Mouse (Mus musculus) limb, embryonic 15.5 days (tissue): ENCODE data around the gene Kirrel3. TPM values are rescaled to one million over a fixed set of nuclear protein-coding genes. Genes with fewer than 3 reads are reported as not detected.

Experiments
- ATAC-seq: fragments of 200-750 bp; cut with Nextera tagmentation; 2 replicates; pipeline ENCODE4 v1.8.0; 2017; ENCODE audit warnings: low read depth, moderate TSS enrichment; ENCODE audit not compliant: insufficient number of reproducible peaks, low FRiP score, low TSS enrichment
- H3K27ac ChIP-seq: fragments of 300-500 bp; sonication (generic); 2 replicates; pipeline ENCODE4 v1.5.1; 2015; ENCODE audit warnings: moderate library complexity, mild to moderate bottlenecking, inconsistent platforms
- H3K27me3 ChIP-seq: fragments of 300-500 bp; sonication (generic); 2 replicates; pipeline ENCODE4 v1.6.1; 2015; ENCODE audit warnings: inconsistent platforms
- H3K36me3 ChIP-seq: fragments of 300-500 bp; sonication (generic); 2 replicates; pipeline ENCODE4 v1.6.1; 2015; ENCODE audit warnings: inconsistent platforms
- H3K4me1 ChIP-seq: fragments of 300-500 bp; sonication (generic); 2 replicates; pipeline ENCODE4 v1.6.1; 2015; ENCODE audit warnings: inconsistent platforms
- H3K4me2 ChIP-seq: fragments of 300-500 bp; sonication (generic); 2 replicates; pipeline ENCODE4 v1.6.1; 2015; ENCODE audit warnings: mild to moderate bottlenecking, inconsistent platforms
- H3K4me3 ChIP-seq: fragments of 300-500 bp; sonication (generic); 2 replicates; pipeline ENCODE4 v1.5.1; 2015; ENCODE audit warnings: mild to moderate bottlenecking, inconsistent platforms
- H3K9ac ChIP-seq: fragments of 300-500 bp; sonication (generic); 2 replicates; pipeline ENCODE4 v1.6.1; 2015; ENCODE audit warnings: inconsistent platforms
- H3K9me3 ChIP-seq: fragments of 300-500 bp; sonication (generic); 2 replicates; pipeline ENCODE4 v1.6.1; 2016; ENCODE audit warnings: inconsistent platforms
- WGBS: fragments of 180-500 bp; shearing (Covaris S2); methylation state at CpG from one replicate; pipeline ENCODE4 v1.1.7; 2015; 5-methylcytosine and 5-hydroxymethylcytosine counted together
- polyA plus RNA-seq: library from polyadenylated mRNA; unstranded; fragments of >200 nt; fragmentation: Nextera tagmentation; extraction: Ambion mirVana; gene quantifications from 2 replicates; pipeline ENCODE4 v1.2.1, GENCODE M21; 2015

Kirrel3 gene
- polyA plus RNA-seq, 1 experiment from 2014 or later: 13.5 TPM

DNA sequence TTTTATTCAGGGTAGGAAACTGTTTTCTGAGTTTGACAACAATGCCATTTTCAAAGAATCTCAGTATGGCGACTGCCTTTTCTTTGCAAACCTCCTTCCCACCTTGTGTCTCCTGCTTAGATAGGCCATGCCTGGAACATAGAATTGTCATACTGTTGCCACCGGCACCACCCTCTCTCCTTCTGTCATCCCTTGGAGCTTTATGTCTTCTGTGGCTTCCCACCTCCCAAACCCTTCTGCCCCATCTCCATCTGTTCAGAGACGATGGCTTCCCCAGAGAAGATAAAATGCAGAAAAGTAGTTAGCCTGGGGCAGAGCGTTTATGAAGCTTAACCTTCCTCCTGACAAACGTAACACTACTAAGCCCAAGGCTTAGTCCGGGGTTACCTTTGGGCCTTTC is 88.9 kb downstream of the Kirrel3 start:
- Histone ChIP-seq H3K27ac (no peak overlapping the region), H3K4me2 (no peak overlapping the region), H3K27me3 (no peaks in the 10 kb centered on the region), H3K9ac (no peak overlapping the region), H3K4me1 (no peaks in the 10 kb centered on the region), H3K36me3 (no peaks in the 10 kb centered on the region), H3K9me3 (no peaks in the 10 kb centered on the region), H3K4me3 (no peak overlapping the region)
- ATAC-seq: no peak
- WGBS: 79% methylated on average over 6 of the region's 6 CpGs

DNA sequence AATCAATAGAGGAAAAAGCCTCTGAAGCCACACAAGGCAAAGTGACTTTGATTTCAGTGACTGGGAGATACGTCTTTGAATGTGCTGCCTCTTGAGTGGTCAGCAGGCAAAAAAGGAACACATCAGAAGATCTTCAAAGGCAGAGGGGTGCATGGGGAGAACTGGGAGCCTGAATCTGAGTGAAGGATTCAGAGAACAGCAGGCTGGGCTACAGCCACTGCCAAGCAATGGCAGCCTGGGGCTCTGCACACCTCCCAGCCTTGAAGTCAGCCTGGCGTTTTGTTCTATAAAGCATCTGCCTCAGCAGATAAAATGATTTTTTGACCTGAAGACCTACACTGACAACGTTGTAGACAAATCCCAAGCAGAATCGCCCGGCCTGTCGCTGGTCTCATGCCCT is 93.5 kb downstream of the Kirrel3 start:
- no peak overlapping the region for H3K9ac ChIP-seq
- no peaks in the 10 kb centered on the region for H3K27me3 ChIP-seq
- no peaks in the 10 kb centered on the region for H3K4me1 ChIP-seq
- H3K36me3 ChIP-seq: no peaks in the 10 kb centered on the region
- no peak overlapping the region for H3K4me2 ChIP-seq
- no peaks in the 10 kb centered on the region for H3K9me3 ChIP-seq
- 82% methylated on average over 6 of the region's 6 CpGs for WGBS
- no peak overlapping the region for H3K4me3 ChIP-seq
- ATAC-seq: no peak
- H3K27ac ChIP-seq: no peak overlapping the region

DNA sequence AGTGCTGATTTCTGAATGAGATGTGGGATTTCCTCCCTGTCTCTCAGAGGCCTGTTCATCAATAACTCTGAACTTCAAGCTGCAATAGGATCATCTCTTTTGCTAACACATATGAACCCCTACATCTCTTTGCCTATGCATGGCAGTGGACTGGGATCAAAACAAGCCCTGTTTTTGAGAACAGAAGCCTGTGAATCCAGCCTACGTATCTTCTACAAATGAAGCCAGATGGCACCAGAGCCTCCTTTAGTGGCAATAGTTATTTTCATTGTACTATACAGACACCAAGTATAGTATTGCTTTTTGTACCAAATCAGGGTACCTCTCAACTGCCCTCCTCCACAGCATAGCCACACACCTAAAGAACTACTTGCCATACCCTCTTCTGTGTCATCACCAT is 94.4 kb downstream of the Kirrel3 start:
- H3K27ac ChIP-seq: no peak overlapping the region

DNA sequence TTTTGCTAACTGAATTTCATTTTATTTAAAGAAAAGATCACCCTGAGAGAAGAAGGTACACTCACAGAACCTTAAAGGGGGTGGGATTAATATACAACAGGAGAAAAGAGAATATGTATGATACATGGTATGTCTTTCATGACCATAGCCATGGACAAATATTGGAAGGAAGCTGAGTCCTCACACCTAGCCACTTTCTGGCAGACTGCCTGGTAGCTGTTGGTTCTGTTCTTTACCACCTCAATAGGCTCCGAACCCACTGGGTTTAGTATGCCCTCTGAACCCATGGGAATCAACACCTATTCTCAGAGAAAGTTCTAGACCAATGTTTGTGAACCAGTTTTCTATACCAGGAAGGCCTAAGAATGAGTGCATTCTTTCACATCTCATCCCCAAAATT is 96.8 kb downstream of the Kirrel3 start:
- Histone ChIP-seq H3K4me3 (no peak overlapping the region), H3K27ac (no peak overlapping the region), H3K4me2 (no peak overlapping the region), H3K36me3 (no peaks in the 10 kb centered on the region), H3K9me3 (no peaks in the 10 kb centered on the region), H3K27me3 (no peaks in the 10 kb centered on the region), H3K4me1 (0 out of 2 replicates have a peak, but pooled peaks cover 4% of the 10 kb centered on the region), H3K9ac (no peak overlapping the region)
- ATAC-seq: no peak
- WGBS: 91% methylated on average over 1 of the region's 1 CpGs

More for the DNA sequence above, 94.4 kb downstream of the Kirrel3 start:
- H3K27me3 ChIP-seq: no peaks in the 10 kb centered on the region
- no peaks in the 10 kb centered on the region for H3K36me3 ChIP-seq
- H3K9ac ChIP-seq: no peak overlapping the region
- 89% methylated on average over 1 of the region's 1 CpGs for WGBS
- no peaks in the 10 kb centered on the region for H3K9me3 ChIP-seq
- H3K4me2 ChIP-seq: no peak overlapping the region
- H3K4me1 ChIP-seq: no peaks in the 10 kb centered on the region
- ATAC-seq: no peak
- H3K4me3 ChIP-seq: no peak overlapping the region

DNA sequence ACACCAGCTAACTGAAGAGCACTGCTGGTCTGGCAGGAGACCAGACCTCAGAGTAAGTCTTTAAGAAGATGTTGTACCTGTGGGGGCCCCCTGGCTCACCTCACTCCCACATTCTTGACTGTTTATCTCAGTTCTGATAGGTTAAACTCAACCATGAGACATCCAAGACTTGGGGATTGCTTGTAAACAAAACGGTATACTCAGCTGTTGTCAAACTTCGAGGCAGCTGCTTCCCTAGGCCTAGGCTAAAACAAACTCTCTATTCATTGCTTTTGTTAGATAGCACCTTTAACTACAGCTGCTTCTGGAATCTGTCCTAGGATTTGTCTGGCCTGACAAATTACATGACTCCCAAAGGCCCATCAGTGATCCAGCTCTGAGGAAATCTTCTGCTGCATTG is 99.8 kb downstream of the Kirrel3 start:
- 41% methylated on average over 2 of the region's 2 CpGs for WGBS
- Histone ChIP-seq H3K9me3 (no peaks in the 10 kb centered on the region), H3K4me1 (0 out of 2 replicates have a peak, but pooled peaks cover 4% of the 10 kb centered on the region), H3K4me2 (no peak overlapping the region), H3K9ac (no peak overlapping the region), H3K27me3 (no peaks in the 10 kb centered on the region), H3K4me3 (no peak overlapping the region), H3K36me3 (no peaks in the 10 kb centered on the region), H3K27ac (no peak overlapping the region)
- ATAC-seq: no peak

DNA sequence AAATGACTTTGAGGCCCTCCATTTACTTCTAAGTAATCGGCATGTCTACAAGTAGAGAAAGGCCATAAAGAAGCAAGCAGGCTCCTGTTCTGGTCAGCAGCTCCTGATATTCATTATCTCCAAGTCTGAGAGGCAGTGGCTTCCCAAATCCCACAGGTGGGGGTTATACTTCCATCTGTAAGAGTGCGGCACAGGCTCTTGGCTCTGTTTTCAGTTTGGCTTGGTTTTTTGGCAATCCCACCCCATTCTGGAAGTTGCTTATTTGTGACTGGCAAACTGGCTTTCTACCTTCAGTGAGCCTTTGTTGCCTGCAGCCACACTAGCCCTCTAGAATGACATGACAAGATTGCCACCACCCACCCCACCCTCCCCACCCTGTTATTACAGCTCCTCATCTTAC is 100.4 kb downstream of the Kirrel3 start:
- Histone ChIP-seq H3K4me3 (no peak overlapping the region), H3K4me2 (no peak overlapping the region), H3K9me3 (no peaks in the 10 kb centered on the region), H3K27me3 (no peaks in the 10 kb centered on the region), H3K9ac (no peak overlapping the region), H3K4me1 (0 out of 2 replicates have a peak, but pooled peaks cover 4% of the 10 kb centered on the region), H3K36me3 (no peaks in the 10 kb centered on the region), H3K27ac (no peak overlapping the region)
- 28% methylated on average over 2 of the region's 2 CpGs for WGBS
- ATAC-seq: no peak

DNA sequence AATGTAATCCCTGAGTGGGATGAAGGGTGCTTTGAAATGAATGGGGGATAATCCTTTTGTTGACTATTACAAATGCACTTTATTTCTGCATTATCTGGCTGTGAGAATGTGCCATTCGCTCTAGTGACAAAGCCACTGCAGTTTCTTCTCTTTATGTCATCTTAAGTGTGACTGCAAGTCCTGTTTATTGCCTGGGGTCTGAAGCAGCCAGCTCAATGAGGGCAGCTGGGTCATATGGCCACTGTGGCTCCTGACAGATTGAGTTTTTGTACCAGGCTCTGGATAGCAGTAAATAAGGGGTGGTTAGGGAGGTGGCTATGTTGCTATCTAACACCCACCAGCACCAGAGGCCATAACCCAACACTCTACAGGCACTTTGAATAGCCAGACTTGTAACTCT is 104.1 kb downstream of the Kirrel3 start:
- Histone ChIP-seq H3K27me3 (no peaks in the 10 kb centered on the region), H3K27ac (no peak overlapping the region), H3K9me3 (no peaks in the 10 kb centered on the region), H3K36me3 (no peaks in the 10 kb centered on the region), H3K9ac (no peak overlapping the region), H3K4me3 (no peak overlapping the region), H3K4me2 (no peak overlapping the region), H3K4me1 (0 out of 2 replicates have a peak, but pooled peaks cover 4% of the 10 kb centered on the region)
- 70% methylated on average over 1 of the region's 1 CpGs for WGBS
- ATAC-seq: no peak

DNA sequence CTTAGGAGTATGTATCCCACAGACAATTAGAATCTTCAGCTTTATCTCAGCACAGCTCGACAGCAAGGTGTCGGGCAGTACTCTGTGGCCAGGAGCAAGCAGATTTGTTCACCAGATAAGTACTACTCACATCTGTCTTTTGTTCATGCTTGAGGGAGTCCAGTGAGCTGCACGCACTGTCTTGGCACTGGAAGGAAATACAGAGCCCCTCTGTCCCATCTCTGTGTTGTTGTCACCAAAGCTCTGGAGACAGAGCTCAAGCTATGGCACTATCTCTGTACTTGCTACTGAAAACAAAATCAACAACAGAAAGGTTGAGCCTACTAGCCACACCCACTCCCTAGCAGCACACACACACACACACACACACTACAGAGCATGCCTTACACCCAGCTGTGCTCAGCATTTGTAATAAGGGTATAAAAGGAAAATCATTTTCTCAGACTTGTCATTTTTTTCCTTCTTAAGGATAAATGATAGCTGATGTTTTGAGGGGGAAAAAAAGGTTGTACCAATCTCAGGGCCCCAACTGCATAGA is 106.4 kb downstream of the Kirrel3 start:
- 61% methylated on average over 3 of the region's 3 CpGs for WGBS
- Histone ChIP-seq H3K4me2 (no peak overlapping the region), H3K36me3 (no peaks in the 10 kb centered on the region), H3K27me3 (no peaks in the 10 kb centered on the region), H3K9ac (no peak overlapping the region), H3K4me1 (no peaks in the 10 kb centered on the region), H3K9me3 (no peaks in the 10 kb centered on the region), H3K4me3 (no peak overlapping the region), H3K27ac (no peak overlapping the region)
- no peak for ATAC-seq

DNA sequence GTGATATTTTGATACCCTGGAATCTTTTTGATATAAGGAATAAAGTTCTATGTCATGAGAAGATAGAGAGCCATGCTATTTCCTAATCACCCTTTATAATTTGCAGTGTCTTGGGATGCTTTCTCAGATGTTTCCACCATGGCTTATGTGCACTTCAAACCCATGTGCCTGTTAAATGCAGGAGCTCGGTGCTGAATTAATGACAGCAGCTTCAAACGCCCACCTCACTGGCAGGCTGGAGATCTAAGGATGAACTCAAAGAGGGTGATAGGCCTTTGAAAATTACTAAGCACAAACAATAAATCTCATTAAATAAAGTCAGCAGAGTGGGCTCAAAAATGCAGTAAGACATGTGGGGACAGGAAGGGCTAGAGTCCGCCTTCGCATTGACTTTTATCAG is 108.2 kb downstream of the Kirrel3 start:
- no peaks in the 10 kb centered on the region for H3K27me3 ChIP-seq
- H3K27ac ChIP-seq: no peak overlapping the region
- H3K4me3 ChIP-seq: no peak overlapping the region
- H3K36me3 ChIP-seq: no peaks in the 10 kb centered on the region
- no peak overlapping the region for H3K4me2 ChIP-seq
- ATAC-seq: no peak
- H3K9me3 ChIP-seq: no peaks in the 10 kb centered on the region
- 75% methylated on average over 4 of the region's 4 CpGs for WGBS
- no peak overlapping the region for H3K9ac ChIP-seq
- H3K4me1 ChIP-seq: no peaks in the 10 kb centered on the region

DNA sequence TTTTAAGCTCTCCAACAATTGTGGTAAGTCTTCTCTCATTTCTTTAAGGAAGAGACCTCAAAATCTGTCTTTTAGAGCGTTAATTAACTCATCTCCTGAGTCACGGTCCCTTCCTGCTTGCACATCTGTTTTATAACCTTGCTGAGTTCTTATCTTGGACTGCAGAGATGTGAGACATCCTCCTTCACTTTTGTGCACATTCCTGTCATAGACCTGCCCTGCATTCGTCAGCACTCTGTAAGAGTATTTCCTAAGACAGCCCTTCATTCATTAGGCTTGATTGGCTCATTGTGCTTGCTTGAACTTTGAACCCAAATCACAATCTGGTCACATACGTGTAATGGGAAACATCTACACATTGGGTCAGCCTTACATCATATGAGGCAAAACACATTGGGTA is 114.6 kb downstream of the Kirrel3 start:
- Histone ChIP-seq H3K36me3 (no peaks in the 10 kb centered on the region), H3K27ac (no peak overlapping the region), H3K4me3 (no peak overlapping the region), H3K27me3 (no peaks in the 10 kb centered on the region), H3K9me3 (no peaks in the 10 kb centered on the region), H3K4me2 (no peak overlapping the region), H3K4me1 (peaks cover 5% of the 10 kb centered on the region; the same call in 1 of the 2 replicates), H3K9ac (no peak overlapping the region)
- WGBS: 65% methylated on average over 4 of the region's 4 CpGs
- ATAC-seq: no peak

DNA sequence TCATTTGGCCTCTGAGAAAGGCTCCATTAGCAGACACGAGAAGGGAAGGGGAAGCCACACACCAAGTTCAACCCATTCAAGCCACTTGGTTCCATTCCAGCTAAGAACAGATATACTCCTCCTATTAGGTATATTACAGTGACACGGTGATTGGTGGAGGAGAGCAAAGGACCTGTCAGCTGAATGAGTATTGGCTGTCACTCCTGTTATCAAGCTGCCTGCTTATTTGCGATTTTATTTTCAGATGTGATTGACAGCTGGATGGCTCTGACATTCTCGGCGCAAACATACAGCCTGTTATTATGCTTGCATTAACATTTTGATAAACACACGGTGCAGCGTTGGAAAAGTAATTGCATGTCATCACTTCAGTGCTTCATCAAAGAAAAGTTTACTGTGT is 118.1 kb downstream of the Kirrel3 start:
- H3K4me3 ChIP-seq: no peak overlapping the region

DNA sequence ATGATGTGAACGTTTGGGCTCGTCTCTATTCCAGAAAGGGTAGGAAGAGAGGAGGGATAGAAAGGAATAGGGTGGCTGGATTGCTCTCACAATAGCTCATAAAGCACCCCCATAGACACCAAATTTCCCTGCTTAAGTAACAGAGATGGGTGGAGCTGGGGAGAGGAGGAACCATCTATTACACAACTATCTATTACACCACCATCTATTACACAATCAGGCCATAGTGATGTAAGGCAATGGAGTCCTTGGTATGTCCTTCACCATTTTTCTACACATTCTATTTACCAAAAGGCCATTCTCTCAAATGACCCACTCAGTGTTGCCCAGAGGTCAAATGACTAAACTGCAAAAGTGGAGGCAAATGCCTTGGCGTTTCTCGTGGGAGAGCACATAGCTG is 119.2 kb downstream of the Kirrel3 start:
- Histone ChIP-seq H3K36me3 (no peaks in the 10 kb centered on the region), H3K9ac (no peak overlapping the region), H3K4me2 (no peak overlapping the region), H3K4me3 (no peak overlapping the region), H3K4me1 (peaks cover 10% of the 10 kb centered on the region), H3K9me3 (no peaks in the 10 kb centered on the region), H3K27ac (no peak overlapping the region), H3K27me3 (no peaks in the 10 kb centered on the region; the same call in 1 of the 2 replicates)
- WGBS: 69% methylated on average over 4 of the region's 4 CpGs
- ATAC-seq: no peak

More for the DNA sequence above, 118.1 kb downstream of the Kirrel3 start:
- no peaks in the 10 kb centered on the region for H3K9me3 ChIP-seq
- H3K36me3 ChIP-seq: no peaks in the 10 kb centered on the region
- peaks cover 10% of the 10 kb centered on the region for H3K4me1 ChIP-seq
- no peak overlapping the region for H3K4me2 ChIP-seq
- H3K27me3 ChIP-seq: no peaks in the 10 kb centered on the region; the same call in 1 of the 2 replicates
- H3K9ac ChIP-seq: no peak overlapping the region
- H3K27ac ChIP-seq: no peak overlapping the region
- WGBS: 65% methylated on average over 7 of the region's 7 CpGs
- ATAC-seq: no peak

DNA sequence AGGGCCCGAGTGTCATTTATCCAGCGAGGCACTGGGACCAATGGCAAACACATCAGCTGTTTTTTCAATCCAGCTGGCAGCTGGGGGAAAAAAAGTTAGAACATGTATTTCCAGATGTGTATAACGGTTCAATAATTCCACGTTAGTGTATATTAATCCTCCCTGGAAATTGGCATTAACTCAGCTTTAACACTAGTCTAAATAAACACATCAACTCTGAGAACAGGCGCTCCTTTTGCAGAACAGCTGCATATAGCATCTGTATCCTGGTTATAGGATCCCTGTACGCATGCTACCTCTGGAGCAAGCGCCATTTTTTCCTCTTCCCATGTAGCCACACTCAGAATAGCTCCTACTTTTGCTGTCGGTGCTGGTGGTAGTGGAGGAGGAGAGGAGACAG is 119.8 kb downstream of the Kirrel3 start:
- Histone ChIP-seq H3K4me2 (no peak overlapping the region), H3K27ac (no peak overlapping the region), H3K9ac (no peak overlapping the region), H3K27me3 (no peaks in the 10 kb centered on the region; the same call in 1 of the 2 replicates), H3K36me3 (no peaks in the 10 kb centered on the region), H3K9me3 (no peaks in the 10 kb centered on the region), H3K4me1 (peaks cover 10% of the 10 kb centered on the region), H3K4me3 (no peak overlapping the region)
- 42% methylated on average over 8 of the region's 8 CpGs for WGBS
- ATAC-seq: no peak
